Mouse (Mus musculus): ENCODE results near the gene Kmt2d. TPM values are rescaled to one million over a fixed set of nuclear protein-coding genes. Genes with fewer than 3 reads are reported as not detected.
"Not testable (repeated sequence)": the region's sequence is repeated elsewhere in the genome, so short reads cannot be mapped to it uniquely, and the experiment has no call there.

Gene Kmt2d
- 12.2 and 12.5 TPM in 2 replicates for polyA plus RNA-seq (2016; fragmentation: Nextera tagmentation; extraction: Ambion mirVana)

DNA sequence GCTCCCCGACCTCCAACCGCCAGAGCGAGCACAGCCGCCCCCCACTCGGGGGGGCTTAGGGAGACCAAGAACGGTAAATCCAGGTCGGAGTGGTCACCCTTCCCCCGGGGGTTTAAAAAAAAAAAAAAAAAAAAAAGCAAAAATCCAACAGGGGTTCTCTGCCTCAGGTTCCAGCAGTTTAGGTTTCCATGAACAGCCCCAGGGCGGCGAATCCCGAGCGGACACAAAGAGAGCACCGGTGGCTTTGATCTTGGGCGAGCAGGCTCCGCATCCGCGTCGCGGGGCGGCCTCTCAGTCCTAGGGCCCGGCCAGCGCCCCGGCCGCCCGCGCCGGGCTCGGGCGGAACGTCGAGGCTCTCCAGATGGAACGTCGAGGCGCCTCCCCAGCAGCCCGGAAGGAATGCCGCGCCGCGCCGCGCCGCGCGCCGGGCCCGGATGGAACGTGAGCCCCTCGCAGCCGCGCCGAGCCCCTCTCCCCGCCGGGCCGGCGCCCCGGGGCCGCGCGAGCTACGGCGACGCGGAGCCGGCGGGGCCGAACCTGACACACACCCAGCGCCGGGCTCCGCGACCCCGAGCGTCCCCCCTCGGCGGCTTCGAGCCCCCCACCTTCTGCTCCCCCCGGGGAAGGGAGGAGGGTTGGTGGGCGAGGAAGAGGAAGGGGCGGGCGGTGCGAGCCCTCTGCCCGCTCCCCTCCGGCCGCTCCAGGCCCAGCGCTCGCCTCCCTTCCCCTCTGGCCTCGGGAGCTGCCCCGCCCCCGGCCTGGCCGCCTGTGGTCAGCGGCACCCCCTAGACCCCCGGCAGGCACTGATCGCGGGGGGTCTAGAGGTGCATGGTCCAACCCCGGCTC lies at the start of gene Kmt2d:
Gene Kmt2d, minus strand, starts transcription at position 135 of the 846 bp plus-strand sequence.
- H3K4me3 ChIP-seq = peak within 1 kb of the TSS; percentile 91
- H3K4me1 ChIP-seq = peaks cover 39% of the 10 kb centered on the region
- ATAC-seq (ENCODE audit: low FRiP score) = peak; percentile 46
- peak within 1 kb of the TSS; percentile 99 for H3K4me2 ChIP-seq (replicated peaks)
- peaks cover 4% of the 10 kb centered on the region for H3K36me3 ChIP-seq
- H3K9me3 ChIP-seq (replicated peaks) = no peaks in the 10 kb centered on the region
- WGBS = under 1% methylated on average over 58 of the region's 94 CpGs
- H3K9ac ChIP-seq = peak within 1 kb of the TSS; percentile 99
- peak within 1 kb of the TSS; percentile 98 for H3K27ac ChIP-seq
- H3K27me3 ChIP-seq = no peaks in the 10 kb centered on the region

DNA sequence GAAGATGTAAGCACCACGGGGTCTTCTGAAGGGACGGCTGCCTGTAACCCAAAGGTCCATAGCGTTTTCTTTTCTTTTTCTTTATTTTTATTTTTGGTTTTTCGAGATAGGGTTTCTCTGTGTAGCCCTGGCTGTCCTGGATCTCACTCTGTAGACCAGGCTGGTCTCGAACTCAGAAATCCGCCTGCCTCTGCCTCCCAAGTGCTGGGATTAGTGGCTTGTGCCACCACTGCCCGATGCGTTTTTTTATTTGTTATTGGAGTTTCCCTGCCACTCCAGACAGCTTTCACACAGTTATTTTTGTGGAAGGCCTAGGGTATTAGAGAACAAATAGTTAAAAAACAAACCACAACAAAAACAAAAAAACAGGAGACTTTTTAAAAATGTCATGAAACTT lies 47.5 kb upstream of the Kmt2d start:
- Histone ChIP-seq H3K4me1 (peaks cover 27% of the 10 kb centered on the region), H3K4me3 (peak overlapping the region; percentile 92), H3K9ac (peak overlapping the region; percentile 84; the same call in 1 of the 2 replicates), H3K27ac (peak overlapping the region; percentile 96), H3K36me3 (peaks cover 15% of the 10 kb centered on the region), H3K4me2 (replicated peaks) (peak overlapping the region; percentile 87)
- 32% methylated on average over 8 of the region's 8 CpGs for WGBS
- H3K9me3 ChIP-seq (replicated peaks); ATAC-seq (ENCODE audit: low FRiP score); H3K27me3 ChIP-seq: not testable (repeated sequence)

DNA sequence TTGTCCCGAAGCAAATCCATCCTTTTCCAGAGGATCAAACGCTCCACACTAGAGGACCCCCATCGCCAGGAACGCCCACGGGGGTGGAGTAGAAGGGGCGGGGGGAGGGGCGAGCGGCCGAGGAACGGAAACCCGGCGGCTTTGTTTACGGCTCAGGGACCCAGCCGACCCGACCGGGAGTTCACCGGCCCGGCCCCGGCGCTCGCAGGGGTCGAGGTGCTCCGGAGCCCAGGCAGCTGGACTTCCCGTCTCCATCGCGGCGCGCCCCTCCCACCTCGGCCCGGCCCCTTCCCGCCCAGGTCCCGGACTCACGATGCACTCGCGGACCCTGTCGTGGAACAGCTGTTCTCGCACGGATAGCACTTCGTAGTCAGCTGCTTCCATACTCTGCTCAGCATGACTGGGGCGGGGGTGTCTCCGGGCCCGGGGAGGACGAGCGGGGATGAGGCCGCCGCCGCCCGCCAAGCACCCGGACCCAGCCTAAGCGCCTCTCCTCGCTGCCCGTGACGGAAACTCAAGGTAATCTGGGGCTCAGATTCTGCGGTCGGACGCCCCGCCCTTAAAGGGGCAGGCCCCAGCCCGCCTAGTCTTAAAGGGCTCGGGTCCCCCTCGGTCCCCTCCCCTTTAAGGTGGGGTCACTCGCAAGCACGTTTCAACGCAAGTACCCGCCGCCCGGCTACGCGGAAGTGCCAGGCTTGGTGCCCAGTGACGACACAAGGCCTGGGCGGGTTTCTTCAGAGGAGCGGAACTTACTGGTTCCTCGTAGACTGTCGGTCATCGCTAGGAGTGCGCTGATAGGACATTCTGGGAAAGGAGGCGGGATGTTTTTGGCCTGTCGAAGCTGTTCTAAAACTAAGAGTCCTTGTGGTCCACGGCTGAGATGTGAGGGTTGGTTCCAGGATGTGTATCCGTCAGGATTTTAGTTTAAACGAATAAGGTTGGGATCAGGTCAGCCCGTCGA lies 46.8 kb upstream of the Kmt2d start, which contains the start of gene Lmbr1l:
Gene Lmbr1l, minus strand, starts transcription at position 694 of the 961 bp plus-strand sequence.
- peak within 1 kb of the TSS; percentile 92 for H3K4me3 ChIP-seq
- peaks cover 27% of the 10 kb centered on the region for H3K4me1 ChIP-seq
- no peaks in the 10 kb centered on the region for H3K9me3 ChIP-seq (replicated peaks)
- H3K27ac ChIP-seq = peak within 1 kb of the TSS; percentile 96
- peak; percentile 99 for ATAC-seq (ENCODE audit: low FRiP score)
- whole genome bisulfite sequencing = under 1% methylated on average over 81 of the region's 82 CpGs
- peak within 1 kb of the TSS; percentile 87 for H3K4me2 ChIP-seq (replicated peaks)
- H3K36me3 ChIP-seq = peaks cover 22% of the 10 kb centered on the region
- peak within 1 kb of the TSS; percentile 84 for H3K9ac ChIP-seq
- no peaks in the 10 kb centered on the region for H3K27me3 ChIP-seq

- Histone ChIP-seq H3K36me3 (peaks cover 29% of the 10 kb centered on the region), H3K9ac (peak overlapping the region; percentile 84), H3K27me3 (no peaks in the 10 kb centered on the region), H3K4me1 (peaks cover 27% of the 10 kb centered on the region), H3K27ac (peak overlapping the region; percentile 96), H3K9me3 (replicated peaks) (no peaks in the 10 kb centered on the region), H3K4me3 (peak overlapping the region; percentile 92), H3K4me2 (replicated peaks) (peak overlapping the region; percentile 87)
- under 1% methylated on average over 14 of the region's 14 CpGs for WGBS
- no peak for ATAC-seq (ENCODE audit: low FRiP score)
Measured at GRCm38 (mm10) chr15:98917091-98917490, 46.1 kb upstream of the Kmt2d start.

GRCm38 (mm10) chr15:98916016-98916415 lies 45.0 kb upstream of the Kmt2d start:
- Histone ChIP-seq H3K27ac (no peak overlapping the region), H3K9me3 (replicated peaks) (no peaks in the 10 kb centered on the region), H3K4me3 (peak overlapping the region; percentile 92), H3K4me2 (replicated peaks) (peak overlapping the region; percentile 87), H3K27me3 (no peaks in the 10 kb centered on the region), H3K9ac (peak overlapping the region; percentile 84), H3K4me1 (peaks cover 27% of the 10 kb centered on the region), H3K36me3 (peaks cover 40% of the 10 kb centered on the region)
- ATAC-seq (ENCODE audit: low FRiP score) = no peak
- 88% methylated on average over 4 of the region's 4 CpGs for WGBS

DNA sequence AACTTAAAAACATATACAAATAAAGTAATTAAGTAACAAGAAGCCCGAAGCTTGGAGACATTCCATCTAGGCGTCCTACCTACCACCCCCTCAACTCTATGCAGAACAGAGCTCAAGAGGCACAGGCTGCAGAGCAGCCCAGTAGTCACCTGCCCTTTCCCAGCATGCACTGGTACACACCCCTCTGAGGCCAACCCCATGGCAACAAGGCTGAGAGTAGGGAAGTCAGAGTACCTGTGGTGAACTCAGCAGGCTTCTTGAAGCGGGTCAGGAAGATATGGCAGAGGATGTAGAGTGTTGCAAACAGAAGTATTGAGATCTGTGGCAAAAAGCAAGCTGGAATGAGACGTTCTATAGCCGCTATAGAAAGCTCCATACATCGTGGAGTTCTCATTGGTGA lies 43.9 kb upstream of the Kmt2d start:
- no peak overlapping the region for H3K4me2 ChIP-seq (replicated peaks)
- no peak overlapping the region for H3K4me3 ChIP-seq
- ATAC-seq (ENCODE audit: low FRiP score) = no peak
- peaks cover 27% of the 10 kb centered on the region for H3K4me1 ChIP-seq
- WGBS = 91% methylated on average over 6 of the region's 6 CpGs
- peaks cover 51% of the 10 kb centered on the region for H3K36me3 ChIP-seq
- H3K27ac ChIP-seq = no peak overlapping the region
- no peaks in the 10 kb centered on the region for H3K9me3 ChIP-seq (replicated peaks)
- no peaks in the 10 kb centered on the region for H3K27me3 ChIP-seq
- H3K9ac ChIP-seq = no peak overlapping the region

DNA sequence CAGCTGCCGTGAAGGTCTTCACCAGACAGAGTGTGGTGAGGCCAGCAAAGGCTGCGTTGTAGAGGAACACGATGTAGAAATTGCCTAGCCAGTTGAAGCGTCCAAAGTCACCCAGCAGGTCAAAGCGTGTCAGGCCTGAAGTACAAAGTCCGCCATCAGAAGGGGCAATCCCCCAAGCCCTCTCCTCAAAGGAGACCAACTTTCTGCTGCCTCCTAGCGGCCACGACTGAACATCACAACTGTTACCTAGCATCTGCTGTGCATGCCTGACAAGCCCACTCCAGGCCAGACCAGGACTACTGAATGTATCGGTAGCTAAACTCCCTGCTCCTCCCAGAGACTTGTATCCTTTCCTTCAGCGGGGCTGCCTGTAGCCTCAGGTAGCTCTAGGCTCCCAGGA lies 33.7 kb upstream of the Kmt2d start:
- Histone ChIP-seq H3K27ac (no peak overlapping the region), H3K9me3 (replicated peaks) (no peaks in the 10 kb centered on the region), H3K9ac (0 out of 2 replicates have a peak overlapping the region, but pooled peaks have one; percentile 10), H3K4me3 (no peak overlapping the region), H3K36me3 (peaks cover 68% of the 10 kb centered on the region), H3K4me2 (replicated peaks) (no peak overlapping the region), H3K27me3 (peaks cover 10% of the 10 kb centered on the region), H3K4me1 (no peaks in the 10 kb centered on the region)
- ATAC-seq (ENCODE audit: low FRiP score) = no peak
- WGBS = 26% methylated on average over 10 of the region's 10 CpGs

GRCm38 (mm10) chr15:98902600-98902999 lies 31.6 kb upstream of the Kmt2d start:
- peaks cover 47% of the 10 kb centered on the region for H3K36me3 ChIP-seq

GRCm38 (mm10) chr15:98901530-98901929 lies 30.5 kb upstream of the Kmt2d start:
- Histone ChIP-seq H3K36me3 (peaks cover 37% of the 10 kb centered on the region), H3K27me3 (peaks cover 41% of the 10 kb centered on the region), H3K9ac (no peak overlapping the region), H3K9me3 (replicated peaks) (no peaks in the 10 kb centered on the region), H3K4me2 (replicated peaks) (no peak overlapping the region), H3K27ac (no peak overlapping the region), H3K4me1 (peaks cover 14% of the 10 kb centered on the region), H3K4me3 (no peak overlapping the region)
- 62% methylated on average over 1 of the region's 1 CpGs for WGBS
- no peak for ATAC-seq (ENCODE audit: low FRiP score)

More at GRCm38 (mm10) chr15:98902600-98902999, 31.6 kb upstream of the Kmt2d start:
- no peak overlapping the region for H3K4me2 ChIP-seq (replicated peaks)
- no peak overlapping the region for H3K9ac ChIP-seq
- no peaks in the 10 kb centered on the region for H3K9me3 ChIP-seq (replicated peaks)
- peaks cover 30% of the 10 kb centered on the region for H3K27me3 ChIP-seq
- H3K27ac ChIP-seq = no peak overlapping the region
- WGBS = 83% methylated on average over 2 of the region's 2 CpGs
- peaks cover 11% of the 10 kb centered on the region for H3K4me1 ChIP-seq
- ATAC-seq (ENCODE audit: low FRiP score) = no peak
- no peak overlapping the region for H3K4me3 ChIP-seq

- ATAC-seq (ENCODE audit: low FRiP score) = no peak
- Histone ChIP-seq H3K4me1 (peaks cover 43% of the 10 kb centered on the region), H3K9me3 (replicated peaks) (no peaks in the 10 kb centered on the region), H3K9ac (no peak within 1 kb of the TSS), H3K27me3 (peaks cover 75% of the 10 kb centered on the region), H3K4me2 (replicated peaks) (peak within 1 kb of the TSS; percentile 45), H3K27ac (no peak within 1 kb of the TSS), H3K36me3 (peaks cover 5% of the 10 kb centered on the region), H3K4me3 (peak within 1 kb of the TSS; percentile 25)
- WGBS = 1% methylated on average over 41 of the region's 41 CpGs
Measured at GRCm38 (mm10) chr15:98897928-98898800, 27.2 kb upstream of the Kmt2d start, which contains the start of gene Dhh. Dhh (minus strand) TSS chr15:98898540.

- ATAC-seq (ENCODE audit: low FRiP score) = no peak
- H3K27ac ChIP-seq = no peak overlapping the region
- no peaks in the 10 kb centered on the region for H3K9me3 ChIP-seq (replicated peaks)
- no peaks in the 10 kb centered on the region for H3K36me3 ChIP-seq
- H3K9ac ChIP-seq = no peak overlapping the region
- peaks cover 81% of the 10 kb centered on the region for H3K27me3 ChIP-seq
- peak overlapping the region; percentile 25; the same call in 1 of the 2 replicates for H3K4me3 ChIP-seq
- H3K4me1 ChIP-seq = peaks cover 43% of the 10 kb centered on the region
- 3% methylated on average over 10 of the region's 10 CpGs for WGBS
- peak overlapping the region; percentile 45 for H3K4me2 ChIP-seq (replicated peaks)
Measured at GRCm38 (mm10) chr15:98897495-98897894, 26.5 kb upstream of the Kmt2d start.
